Mouse (Mus musculus): Measurements from ENCODE around the gene Prnp. TPM values are rescaled to one million over a fixed set of nuclear protein-coding genes. Genes with fewer than 3 reads are reported as not detected.

Gene Prnp
- total RNA-seq, 2 experiments from 2014 or later = 102 to 117 TPM

GRCm38 (mm10) chr2:131987950-131988349 lies 78.2 kb downstream of the Prnp start:
- intact Hi-C loops (cut with DNase I) = no loop called here

More at GRCm38 (mm10) chr2:131987950-131988349, 78.2 kb downstream of the Prnp start:
- no peak for DNase-seq

Other genes starting within 250 kb of the Prnp start
- not detected for gene Erv3, start 50.2 kb upstream of the Prnp start, total RNA-seq (2021)
- gene Prn, start within 50 bp of the Prnp start, total RNA-seq (2021) = 1 to 10 TPM in 1 of 2 experiments, not detected in 1; 1.8 TPM
- gene Prnd, start 40.9 kb downstream of the Prnp start, total RNA-seq (2021) = 1 to 10 TPM; 1.4 to 2.4 TPM
- gene Rassf2, start 120.3 kb downstream of the Prnp start, total RNA-seq (2021) = 1 to 10 TPM; 8.5 to 9.5 TPM
- 10 to 100 TPM; 13.0 to 14.1 TPM for gene Slc23a2, start 235.2 kb downstream of the Prnp start, total RNA-seq (2021)

Data from heart, postnatal 36 days (tissue).